Mouse (Mus musculus): Measurements from ENCODE around the gene Tbc1d4. TPM values are rescaled to one million over a fixed set of nuclear protein-coding genes. Genes with fewer than 3 reads are reported as not detected.

The Tbc1d4 gene
- total and polyA plus RNA-seq, 2 experiments = 0.82 to 3.2 TPM

- DNase-seq (ENCODE audit: extremely low read depth, low read depth, low spot score) = peak; percentile 25
- Histone ChIP-seq H3K9ac (ENCODE audit: low read depth, low read length) (0 out of 2 replicates have a peak overlapping the region, but pooled peaks have one; percentile 8), H3K36me3 (ENCODE audit: control insufficient read depth, insufficient read depth, low read length) (no peaks in the 10 kb centered on the region), H3K27ac (replicated peaks; ENCODE audit: insufficient read depth, low read depth, low read length) (no peak overlapping the region), H3K27me3 (ENCODE audit: control insufficient read depth, insufficient read depth, low read length) (no peaks in the 10 kb centered on the region), H3K4me3 (ENCODE audit: insufficient read depth, low read depth, low read length) (peak overlapping the region; percentile 26; the same call in 1 of the 2 replicates), H3K79me2 (ENCODE audit: control insufficient read depth, insufficient read depth, low read length) (no peaks in the 10 kb centered on the region), H3K4me1 (ENCODE audit: control insufficient read depth, insufficient read depth, low read length) (no peaks in the 10 kb centered on the region)
- TF ChIP-seq POLR2A (IDR thresholded peaks at IDR 0.05; ENCODE audit: extremely low read depth, insufficient read depth, low read length) (no peak), CTCF (IDR thresholded peaks at IDR 0.05; ENCODE audit: low read depth, low read length) (no peak)
- WGBS = 46% methylated on average over 14 of the region's 14 CpGs
These were observed 90.7 kb downstream of the Tbc1d4 start for GRCm38 (mm10) chr14:101518259-101518658.

DNA sequence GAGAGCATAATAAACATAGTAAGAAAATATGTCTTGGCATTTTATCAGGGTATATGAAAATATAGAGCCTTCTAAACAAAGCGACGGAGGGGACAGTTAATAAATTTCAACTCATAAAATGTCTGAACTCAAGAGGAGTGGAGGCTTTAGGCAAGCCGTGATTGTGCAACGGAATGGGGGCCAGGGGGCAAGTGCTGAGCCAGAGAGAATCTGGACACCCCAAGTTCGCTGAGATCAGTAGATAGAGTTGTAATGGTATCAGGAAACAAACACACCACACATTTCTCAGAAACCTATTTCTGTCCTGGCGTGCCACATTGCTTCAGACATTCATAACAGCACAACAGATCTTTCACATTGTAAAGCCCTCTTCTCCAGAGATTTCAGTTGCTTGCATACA, 91.2 kb downstream of the Tbc1d4 start:
- Histone ChIP-seq H3K4me1 (ENCODE audit: control insufficient read depth, insufficient read depth, low read length) (no peaks in the 10 kb centered on the region), H3K27me3 (ENCODE audit: control insufficient read depth, insufficient read depth, low read length) (no peaks in the 10 kb centered on the region), H3K4me3 (ENCODE audit: insufficient read depth, low read depth, low read length) (no peak overlapping the region), H3K27ac (replicated peaks; ENCODE audit: insufficient read depth, low read depth, low read length) (no peak overlapping the region), H3K79me2 (ENCODE audit: control insufficient read depth, insufficient read depth, low read length) (no peaks in the 10 kb centered on the region), H3K36me3 (ENCODE audit: control insufficient read depth, insufficient read depth, low read length) (no peaks in the 10 kb centered on the region), H3K9ac (ENCODE audit: low read depth, low read length) (no peak overlapping the region)
- peak; percentile 51 for DNase-seq (ENCODE audit: extremely low read depth, low read depth, low spot score)
- 70% methylated on average over 6 of the region's 6 CpGs for WGBS
- TF ChIP-seq POLR2A (IDR thresholded peaks at IDR 0.05; ENCODE audit: extremely low read depth, insufficient read depth, low read length) (no peak), CTCF (IDR thresholded peaks at IDR 0.05; ENCODE audit: low read depth, low read length) (no peak)

DNA sequence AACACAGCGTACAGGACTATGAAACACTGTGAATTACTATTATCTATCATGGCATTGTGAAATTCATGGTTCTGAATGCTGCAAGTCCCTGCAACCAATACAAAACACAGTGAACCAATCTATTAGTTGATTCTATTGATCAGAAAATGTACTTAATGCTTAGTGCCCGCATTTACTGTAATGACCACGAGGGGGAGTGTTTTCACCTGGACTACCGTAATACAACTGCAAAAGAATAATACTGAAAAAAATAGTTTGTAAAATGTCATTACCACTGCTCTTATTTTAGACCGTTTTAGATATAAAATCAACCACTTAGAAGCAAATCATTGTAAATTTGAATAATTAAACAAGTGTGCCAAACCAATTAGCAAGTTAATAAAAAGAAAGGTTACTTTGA, 91.7 kb downstream of the Tbc1d4 start:
- Histone ChIP-seq H3K4me3 (ENCODE audit: insufficient read depth, low read depth, low read length) (no peak overlapping the region), H3K4me1 (ENCODE audit: control insufficient read depth, insufficient read depth, low read length) (no peaks in the 10 kb centered on the region), H3K27ac (replicated peaks; ENCODE audit: insufficient read depth, low read depth, low read length) (no peak overlapping the region), H3K27me3 (ENCODE audit: control insufficient read depth, insufficient read depth, low read length) (no peaks in the 10 kb centered on the region), H3K36me3 (ENCODE audit: control insufficient read depth, insufficient read depth, low read length) (no peaks in the 10 kb centered on the region), H3K9ac (ENCODE audit: low read depth, low read length) (no peak overlapping the region), H3K79me2 (ENCODE audit: control insufficient read depth, insufficient read depth, low read length) (no peaks in the 10 kb centered on the region)
- TF ChIP-seq POLR2A (IDR thresholded peaks at IDR 0.05; ENCODE audit: extremely low read depth, insufficient read depth, low read length) (no peak), CTCF (IDR thresholded peaks at IDR 0.05; ENCODE audit: low read depth, low read length) (peak; percentile 41; the same call in 1 of the 2 replicates)
- peak; percentile 71 for DNase-seq (ENCODE audit: extremely low read depth, low read depth, low spot score)
- 10% methylated on average over 5 of the region's 5 CpGs for WGBS

DNA sequence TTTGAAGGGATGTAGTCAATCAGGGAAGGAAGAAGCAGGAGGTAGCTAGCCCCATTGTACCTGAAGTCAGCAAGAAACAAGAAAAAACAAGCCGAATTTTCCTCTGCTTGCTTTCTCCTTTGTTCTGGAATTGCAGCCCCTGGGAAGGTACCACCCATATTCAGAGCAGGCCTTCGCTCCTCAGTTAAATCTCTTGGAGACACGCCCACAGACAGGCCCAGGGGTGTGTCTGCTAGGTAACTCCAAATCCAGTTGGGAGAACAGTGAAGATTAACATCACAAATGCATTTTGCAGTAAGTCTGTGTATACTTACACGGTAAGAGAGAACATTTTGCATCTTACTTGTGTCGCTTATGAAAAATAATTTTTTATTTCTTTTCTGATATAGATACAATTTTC, 92.1 kb downstream of the Tbc1d4 start:
- H3K27ac ChIP-seq (replicated peaks; ENCODE audit: insufficient read depth, low read depth, low read length) = no peak overlapping the region
- no peak for DNase-seq (ENCODE audit: extremely low read depth, low read depth, low spot score)
- H3K4me1 ChIP-seq (ENCODE audit: control insufficient read depth, insufficient read depth, low read length) = no peaks in the 10 kb centered on the region

GRCm38 (mm10) chr14:101516031-101516430, 93.0 kb downstream of the Tbc1d4 start:
- no peak overlapping the region for H3K4me3 ChIP-seq (ENCODE audit: insufficient read depth, low read depth, low read length)
- TF ChIP-seq POLR2A (IDR thresholded peaks at IDR 0.05; ENCODE audit: extremely low read depth, insufficient read depth, low read length) (no peak), CTCF (IDR thresholded peaks at IDR 0.05; ENCODE audit: low read depth, low read length) (no peak)
- H3K27me3 ChIP-seq (ENCODE audit: control insufficient read depth, insufficient read depth, low read length) = no peaks in the 10 kb centered on the region
- 86% methylated on average over 11 of the region's 11 CpGs for WGBS
- H3K79me2 ChIP-seq (ENCODE audit: control insufficient read depth, insufficient read depth, low read length) = no peaks in the 10 kb centered on the region
- DNase-seq (ENCODE audit: extremely low read depth, low read depth, low spot score) = no peak
- no peaks in the 10 kb centered on the region for H3K4me1 ChIP-seq (ENCODE audit: control insufficient read depth, insufficient read depth, low read length)
- H3K36me3 ChIP-seq (ENCODE audit: control insufficient read depth, insufficient read depth, low read length) = no peaks in the 10 kb centered on the region
- no peak overlapping the region for H3K27ac ChIP-seq (replicated peaks; ENCODE audit: insufficient read depth, low read depth, low read length)
- H3K9ac ChIP-seq (ENCODE audit: low read depth, low read length) = no peak overlapping the region

More for the DNA sequence above, 92.1 kb downstream of the Tbc1d4 start:
- Histone ChIP-seq H3K9ac (ENCODE audit: low read depth, low read length) (no peak overlapping the region), H3K27me3 (ENCODE audit: control insufficient read depth, insufficient read depth, low read length) (no peaks in the 10 kb centered on the region), H3K36me3 (ENCODE audit: control insufficient read depth, insufficient read depth, low read length) (no peaks in the 10 kb centered on the region), H3K79me2 (ENCODE audit: control insufficient read depth, insufficient read depth, low read length) (no peaks in the 10 kb centered on the region), H3K4me3 (ENCODE audit: insufficient read depth, low read depth, low read length) (no peak overlapping the region)
- WGBS = 32% methylated on average over 5 of the region's 5 CpGs
- no peak for TF ChIP-seq CTCF (IDR thresholded peaks at IDR 0.05; ENCODE audit: low read depth, low read length)
- TF ChIP-seq POLR2A (IDR thresholded peaks at IDR 0.05; ENCODE audit: extremely low read depth, insufficient read depth, low read length) = no peak

DNA sequence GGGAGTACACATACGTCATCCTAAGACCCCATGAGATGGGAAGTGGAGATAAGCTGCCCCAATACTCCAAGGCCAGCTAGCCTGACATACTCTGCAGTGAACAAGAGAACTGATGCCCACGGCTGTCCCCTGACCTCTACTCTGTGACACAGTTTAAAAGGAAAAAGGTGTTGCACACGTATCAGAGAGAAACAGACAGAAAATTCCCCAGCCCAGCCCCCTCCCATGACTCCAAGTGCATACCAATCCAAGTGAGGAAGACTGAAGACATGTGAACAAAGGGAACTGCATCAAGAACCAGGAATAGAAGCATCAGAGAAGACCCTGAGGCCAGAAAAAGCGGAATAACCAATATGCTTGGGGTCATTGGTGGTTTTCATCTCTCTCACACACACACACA, 93.7 kb downstream of the Tbc1d4 start:
- H3K27me3 ChIP-seq (ENCODE audit: control insufficient read depth, insufficient read depth, low read length) = no peaks in the 10 kb centered on the region
- no peak overlapping the region for H3K4me3 ChIP-seq (ENCODE audit: insufficient read depth, low read depth, low read length)
- WGBS = 75% methylated on average over 4 of the region's 4 CpGs

More for the DNA sequence above, 93.7 kb downstream of the Tbc1d4 start:
- no peaks in the 10 kb centered on the region for H3K36me3 ChIP-seq (ENCODE audit: control insufficient read depth, insufficient read depth, low read length)
- H3K27ac ChIP-seq (replicated peaks; ENCODE audit: insufficient read depth, low read depth, low read length) = no peak overlapping the region
- no peak for DNase-seq (ENCODE audit: extremely low read depth, low read depth, low spot score)
- TF ChIP-seq CTCF (IDR thresholded peaks at IDR 0.05; ENCODE audit: low read depth, low read length) (no peak), POLR2A (IDR thresholded peaks at IDR 0.05; ENCODE audit: extremely low read depth, insufficient read depth, low read length) (no peak)
- H3K79me2 ChIP-seq (ENCODE audit: control insufficient read depth, insufficient read depth, low read length) = no peaks in the 10 kb centered on the region
- no peaks in the 10 kb centered on the region for H3K4me1 ChIP-seq (ENCODE audit: control insufficient read depth, insufficient read depth, low read length)
- no peak overlapping the region for H3K9ac ChIP-seq (ENCODE audit: low read depth, low read length)
